Mouse (Mus musculus): ENCODE measurements at regions not wholly inside any gene's neighbourhood (a gene's known extent, or its start where the extent isn't known, plus 50 kb on each side); places are given as distances from the start of the nearest gene placed in this dataset.
A peak's percentile ranks its signal among the peaks of the same experiment; 100 is the strongest.
"Not testable (repeated sequence)": the region's sequence is repeated elsewhere in the genome, so short reads cannot be mapped to it uniquely, and the experiment has no call there.

- DNase-seq (ENCODE audit: extremely low spot score in 1 of 2, low spot score in 1 of 2) = no peak
Measured at GRCm38 (mm10) chr4:4380024-4380590, 302.8 kb upstream of the Sdr16c6 start.

GRCm38 (mm10) chr4:4335216-4335615, 257.9 kb upstream of the Sdr16c6 start:
- no peak for DNase-seq (ENCODE audit: extremely low spot score in 1 of 2, low spot score in 1 of 2)

- no peak for DNase-seq (ENCODE audit: extremely low spot score in 1 of 2, low spot score in 1 of 2)
Measured at GRCm38 (mm10) chr4:4333472-4334123, 256.3 kb upstream of the Sdr16c6 start.

GRCm38 (mm10) chr4:4331105-4331504, 253.8 kb upstream of the Sdr16c6 start:
- no peak for DNase-seq (ENCODE audit: extremely low spot score in 1 of 2, low spot score in 1 of 2)

GRCm38 (mm10) chr4:4315651-4316411, 238.5 kb upstream of the Sdr16c6 start:
- DNase-seq (ENCODE audit: extremely low spot score in 1 of 2, low spot score in 1 of 2) = no peak

- DNase-seq (ENCODE audit: extremely low spot score in 1 of 2, low spot score in 1 of 2) = no peak
Measured at GRCm38 (mm10) chr4:4311496-4311895, 234.2 kb upstream of the Sdr16c6 start.

GRCm38 (mm10) chr4:4306922-4307321, 229.6 kb upstream of the Sdr16c6 start:
- DNase-seq (ENCODE audit: extremely low spot score in 1 of 2, low spot score in 1 of 2) = no peak

- no peak for DNase-seq (ENCODE audit: extremely low spot score in 1 of 2, low spot score in 1 of 2)
Measured at GRCm38 (mm10) chr4:4305740-4306249, 228.5 kb upstream of the Sdr16c6 start.

GRCm38 (mm10) chr4:4304666-4305065, 227.3 kb upstream of the Sdr16c6 start:
- DNase-seq (ENCODE audit: extremely low spot score in 1 of 2, low spot score in 1 of 2) = no peak

- DNase-seq (ENCODE audit: extremely low spot score in 1 of 2, low spot score in 1 of 2) = no peak
Measured at GRCm38 (mm10) chr4:4300189-4300879, 223.0 kb upstream of the Sdr16c6 start.

- peak in 1 of 2 experiments; percentile 4 for DNase-seq (ENCODE audit: extremely low spot score in 1 of 2, low spot score in 1 of 2)
Measured at GRCm38 (mm10) chr4:4299631-4300030, 222.3 kb upstream of the Sdr16c6 start.

GRCm38 (mm10) chr4:4249601-4250000, 172.3 kb upstream of the Sdr16c6 start:
- DNase-seq (ENCODE audit: extremely low spot score in 1 of 2, low spot score in 1 of 2) = no peak

GRCm38 (mm10) chr4:4247669-4248068, 170.3 kb upstream of the Sdr16c6 start:
- DNase-seq (ENCODE audit: extremely low spot score in 1 of 2, low spot score in 1 of 2) = no peak

- DNase-seq (ENCODE audit: extremely low spot score in 1 of 2, low spot score in 1 of 2) = not testable (repeated sequence)
Measured at GRCm38 (mm10) chr4:4242306-4242980, 165.1 kb upstream of the Sdr16c6 start.

GRCm38 (mm10) chr4:4226209-4226608, 148.9 kb upstream of the Sdr16c6 start:
- no peak for DNase-seq (ENCODE audit: extremely low spot score in 1 of 2, low spot score in 1 of 2)

GRCm38 (mm10) chr4:4219701-4220100, 142.4 kb upstream of the Sdr16c6 start:
- no peak for DNase-seq (ENCODE audit: extremely low spot score in 1 of 2, low spot score in 1 of 2)

GRCm38 (mm10) chr4:4211892-4212291, 134.6 kb upstream of the Sdr16c6 start:
- DNase-seq (ENCODE audit: extremely low spot score in 1 of 2, low spot score in 1 of 2) = no peak

- no peak for DNase-seq (ENCODE audit: extremely low spot score in 1 of 2, low spot score in 1 of 2)
Measured at GRCm38 (mm10) chr4:4205158-4205557, 127.8 kb upstream of the Sdr16c6 start.

- DNase-seq (ENCODE audit: extremely low spot score in 1 of 2, low spot score in 1 of 2) = no peak
Measured at GRCm38 (mm10) chr4:4199309-4199708, 122.0 kb upstream of the Sdr16c6 start.

- DNase-seq (ENCODE audit: extremely low spot score in 1 of 2, low spot score in 1 of 2) = no peak
Measured at GRCm38 (mm10) chr4:4195834-4196233, 118.5 kb upstream of the Sdr16c6 start.

Measured in layer of hippocampus, postnatal 25 days (tissue).